Mouse (Mus musculus): Measurements from ENCODE around the gene Nmu. TPM values are rescaled to one million over a fixed set of nuclear protein-coding genes. Genes with fewer than 3 reads are reported as not detected.

The Nmu gene
- total RNA-seq, 2 experiments from 2014 or later = not detected

DNA sequence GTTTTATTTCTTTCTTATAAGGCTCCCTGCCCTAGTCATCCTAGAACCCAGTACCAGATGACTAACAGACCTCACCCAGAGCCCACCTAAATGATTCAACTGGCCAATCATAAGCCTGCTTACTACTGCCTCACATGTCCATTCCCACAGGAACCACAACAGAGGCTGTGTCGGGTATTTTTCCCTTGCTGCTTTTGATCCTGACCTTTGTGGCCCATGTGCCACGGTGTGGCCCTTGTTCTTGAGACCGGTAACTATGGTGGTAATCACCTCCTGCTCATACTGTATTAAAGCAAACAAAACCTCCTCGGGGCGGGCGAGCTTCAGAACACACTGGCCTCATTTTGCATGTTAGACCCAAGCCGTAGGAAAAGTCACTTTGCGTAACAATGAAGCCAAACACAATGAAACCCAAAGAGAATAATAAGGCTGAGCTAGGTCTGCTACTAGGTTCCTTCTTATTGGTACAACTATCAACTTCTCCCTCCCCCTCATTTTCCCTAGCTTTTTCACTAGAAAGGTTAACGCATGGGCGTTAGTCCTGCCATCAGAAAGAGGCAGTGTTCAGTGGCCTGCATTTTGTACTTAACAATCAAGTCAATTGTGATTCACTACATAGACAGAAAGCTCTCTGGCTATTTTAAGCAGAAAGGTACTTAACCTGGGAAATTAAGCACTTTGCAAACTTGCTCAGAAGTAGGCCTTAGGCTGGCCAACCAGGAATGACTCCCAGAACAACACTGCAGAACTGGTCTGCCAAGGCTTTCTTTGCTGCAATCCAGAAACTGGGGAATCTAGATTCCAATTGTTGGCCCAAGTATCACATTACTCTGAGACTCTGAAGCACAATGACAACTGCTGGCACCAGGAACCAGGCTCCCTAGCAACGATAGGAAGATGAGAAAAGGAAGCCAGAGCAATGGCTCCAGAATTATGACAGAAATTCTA is 42.1 kb downstream of the Nmu start:
- DNase-seq (ENCODE audit: extremely low spot score in 1 of 2, low spot score in 1 of 2) = no peak

DNA sequence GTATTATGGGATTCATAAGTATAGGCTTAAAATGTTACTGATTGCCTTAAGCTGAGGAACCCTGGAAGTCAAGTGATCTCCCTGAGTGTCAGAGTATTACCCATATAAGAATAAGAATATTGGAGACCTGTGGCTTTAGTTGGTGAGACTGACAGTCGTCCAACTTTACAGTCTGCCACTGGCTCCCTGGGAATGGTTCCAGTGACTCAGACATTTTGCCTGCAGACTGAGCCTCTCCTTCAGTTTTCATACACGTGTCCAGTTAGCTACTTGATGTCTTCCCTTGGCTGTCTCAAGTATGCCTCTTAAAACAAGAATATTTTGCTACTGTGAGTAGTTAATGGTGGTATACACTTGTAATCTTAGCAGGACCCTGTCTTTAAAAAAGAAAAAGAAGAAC is 55.4 kb downstream of the Nmu start:
- no peak for DNase-seq (ENCODE audit: extremely low spot score in 1 of 2, low spot score in 1 of 2)

DNA sequence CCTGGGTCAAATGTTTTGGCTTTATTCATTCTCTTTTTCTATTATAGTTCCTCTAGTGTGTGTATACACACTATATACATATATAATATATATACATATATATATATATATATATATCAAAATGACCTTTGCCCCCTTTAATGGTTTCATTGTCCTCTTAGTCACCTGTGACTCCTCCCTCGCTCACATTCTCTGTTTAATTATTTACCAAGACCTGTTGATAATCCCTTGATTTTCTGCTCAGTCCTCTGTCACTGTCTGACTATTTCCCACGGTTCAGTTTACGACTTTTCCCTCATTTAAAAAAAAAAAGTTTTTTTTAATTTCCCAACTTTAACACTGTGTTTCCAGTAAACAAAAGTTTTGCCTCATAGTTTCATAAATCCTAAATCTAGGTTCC is 57.3 kb downstream of the Nmu start:
- no peak for DNase-seq (ENCODE audit: extremely low spot score in 1 of 2, low spot score in 1 of 2)

DNA sequence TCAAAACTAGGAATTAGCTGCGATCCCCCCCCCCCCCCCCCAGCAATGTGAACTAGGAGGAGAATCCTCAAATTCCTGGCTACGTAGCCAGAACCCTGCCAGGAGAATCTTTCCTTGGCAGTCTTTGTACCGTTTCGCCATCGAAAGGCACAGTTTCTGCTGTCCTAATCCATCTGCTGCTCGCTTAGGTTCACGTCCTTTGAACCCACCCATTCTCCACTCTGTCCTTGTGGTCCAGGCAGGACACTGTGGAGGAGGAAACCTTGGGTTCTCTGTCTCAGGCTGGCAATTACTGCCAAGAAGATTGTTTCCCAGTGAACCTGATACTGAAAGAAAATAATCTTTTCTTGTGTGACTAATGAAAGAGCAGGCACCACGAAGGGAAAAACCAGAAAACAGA is 58.0 kb downstream of the Nmu start:
- no peak for DNase-seq (ENCODE audit: extremely low spot score in 1 of 2, low spot score in 1 of 2)

DNA sequence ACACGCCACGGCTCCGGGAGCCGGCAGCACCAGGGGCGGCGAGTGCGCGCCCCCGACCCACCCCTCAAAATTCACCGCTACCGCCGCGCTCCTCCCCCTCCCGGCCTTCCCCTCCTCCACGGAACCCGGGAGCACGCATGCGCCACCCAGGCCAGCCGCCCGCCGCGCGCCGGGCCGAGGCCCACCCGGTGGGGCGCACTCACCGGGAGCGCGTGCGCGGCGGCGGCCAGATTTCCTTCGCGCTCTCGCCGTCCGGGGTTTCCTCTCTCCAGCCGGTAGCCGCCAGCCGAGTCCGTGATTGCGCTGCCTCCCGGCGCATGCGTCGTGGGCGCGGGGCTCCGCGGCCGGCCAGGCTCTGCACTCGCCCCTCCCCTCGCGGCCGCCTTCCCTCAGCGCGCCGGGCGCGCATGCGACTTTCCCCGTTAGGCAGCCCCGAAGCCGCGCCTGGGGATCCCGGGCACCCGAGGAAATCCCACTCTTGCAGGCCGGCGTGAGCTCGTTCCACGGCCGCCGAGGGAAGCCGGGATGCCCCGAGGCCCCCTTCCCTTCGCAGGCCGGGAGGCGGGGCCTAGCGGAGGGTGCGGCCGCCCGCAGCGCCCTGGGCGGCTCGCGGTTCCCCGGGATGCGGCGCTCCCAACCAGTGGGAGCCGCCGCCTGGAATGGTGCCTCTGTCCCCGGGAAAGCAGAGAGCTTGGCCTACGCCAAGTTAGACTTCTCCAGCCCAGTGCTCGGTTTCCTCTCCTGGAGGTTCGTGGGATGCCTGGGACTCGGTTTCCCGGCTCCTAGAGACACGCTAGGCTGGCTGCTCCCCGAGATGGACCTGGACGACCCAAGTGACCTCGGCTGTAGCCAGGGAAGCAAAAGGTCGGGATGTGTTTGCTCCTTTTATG is 58.9 kb downstream of the Nmu start, which contains the start of gene Clock:
Gene Clock, minus strand, starts transcription at position 341 of the 890 bp plus-strand sequence.
- DNase-seq (ENCODE audit: extremely low spot score in 1 of 2, low spot score in 1 of 2) = peak; percentile 85 to 93

DNA sequence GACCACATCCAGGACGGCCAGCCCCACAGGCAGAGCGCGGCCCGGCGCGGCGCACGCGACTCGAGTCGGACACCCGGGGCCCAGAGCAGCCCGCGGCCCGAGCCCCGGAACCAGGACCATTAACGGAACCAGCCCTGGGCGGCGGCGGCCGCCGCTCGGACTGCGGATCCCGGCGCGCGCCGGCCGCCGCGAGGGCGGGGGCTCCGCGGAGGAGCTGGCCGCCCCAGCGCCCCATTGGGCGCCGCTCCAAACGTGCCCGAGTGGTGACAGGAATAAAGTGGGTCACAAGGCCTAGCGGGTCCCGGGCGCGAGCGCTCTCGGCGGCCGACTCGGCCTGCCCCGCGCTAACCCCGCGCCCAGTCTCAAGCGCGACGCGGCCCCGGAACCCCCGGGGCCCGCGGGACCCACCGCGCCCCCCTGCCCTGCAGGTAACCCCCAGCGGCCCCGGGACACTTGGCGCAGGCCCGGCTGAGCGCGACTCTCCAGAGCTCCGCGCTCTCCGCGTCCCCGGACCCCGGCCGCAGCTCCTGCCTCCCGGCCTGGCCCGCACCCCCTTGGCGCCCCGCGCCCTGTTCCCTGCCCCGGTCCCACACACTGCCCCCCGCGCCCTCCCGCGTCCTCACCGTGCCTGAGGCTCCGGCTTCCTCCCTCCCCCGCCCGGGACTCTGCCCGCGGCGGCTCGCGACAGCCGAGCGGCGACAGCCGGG is 59.7 kb downstream of the Nmu start:
- DNase-seq (ENCODE audit: extremely low spot score in 1 of 2, low spot score in 1 of 2) = peak; percentile 58 to 67

DNA sequence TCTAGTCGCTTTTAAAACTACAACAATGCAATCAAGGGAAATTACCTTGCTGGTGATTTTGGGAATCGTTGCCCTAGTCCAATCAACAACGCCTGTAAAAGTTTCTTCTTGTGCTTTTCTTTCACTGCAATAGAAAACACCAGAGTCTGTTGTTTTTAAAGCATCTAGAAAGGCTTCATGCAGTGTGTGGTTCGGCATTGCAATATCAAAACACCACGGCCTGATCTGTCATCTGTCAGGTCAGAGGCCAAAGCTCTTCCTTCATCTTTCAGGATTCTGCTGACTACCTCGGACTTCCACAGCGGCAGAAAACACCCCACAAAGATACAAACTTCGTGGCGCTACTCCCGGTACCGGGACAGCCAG is 60.2 kb downstream of the Nmu start:
- DNase-seq (ENCODE audit: extremely low spot score in 1 of 2, low spot score in 1 of 2) = no peak

DNA sequence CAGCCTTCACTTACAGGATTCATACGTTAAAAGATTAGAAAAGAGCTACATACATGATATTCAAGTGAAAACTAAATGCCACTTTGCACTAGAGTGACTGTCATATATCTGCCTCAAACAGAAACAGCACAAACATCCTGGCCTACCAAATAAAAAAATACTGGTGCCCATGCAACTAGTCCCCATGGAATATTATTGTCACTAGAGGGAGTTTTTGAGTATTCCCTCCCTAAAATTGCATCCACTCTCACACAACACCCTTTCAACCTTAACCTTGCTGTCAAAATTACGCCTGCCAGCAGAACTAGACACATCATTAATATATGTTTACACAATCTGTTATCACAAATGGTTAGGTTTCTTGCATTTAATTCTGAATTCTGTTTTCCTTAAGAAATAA is 61.6 kb downstream of the Nmu start:
- no peak for DNase-seq (ENCODE audit: extremely low spot score in 1 of 2, low spot score in 1 of 2)

DNA sequence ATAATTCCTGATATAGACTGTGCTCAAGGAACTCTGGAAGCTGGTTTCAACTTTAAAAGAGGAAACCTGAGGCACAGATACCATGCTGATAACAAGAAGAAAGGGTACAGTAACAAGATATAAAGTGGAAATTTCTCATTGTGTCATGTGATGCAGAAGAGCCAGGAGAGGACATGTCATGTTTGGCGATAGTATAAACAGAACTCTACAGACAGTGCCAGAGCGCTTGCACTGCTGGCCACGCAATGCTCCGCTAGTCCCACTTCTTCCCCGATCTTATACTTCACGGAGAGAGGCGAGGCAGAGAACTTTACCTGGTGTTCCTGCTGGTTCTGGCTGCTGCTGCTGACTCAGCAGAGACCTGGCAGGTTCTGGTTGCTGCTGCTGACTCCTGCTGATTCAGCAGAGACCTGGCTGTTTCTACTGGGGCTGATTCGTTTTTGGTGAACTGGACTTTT is 74.3 kb downstream of the Nmu start:
- DNase-seq (ENCODE audit: extremely low spot score in 1 of 2, low spot score in 1 of 2) = no peak

DNA sequence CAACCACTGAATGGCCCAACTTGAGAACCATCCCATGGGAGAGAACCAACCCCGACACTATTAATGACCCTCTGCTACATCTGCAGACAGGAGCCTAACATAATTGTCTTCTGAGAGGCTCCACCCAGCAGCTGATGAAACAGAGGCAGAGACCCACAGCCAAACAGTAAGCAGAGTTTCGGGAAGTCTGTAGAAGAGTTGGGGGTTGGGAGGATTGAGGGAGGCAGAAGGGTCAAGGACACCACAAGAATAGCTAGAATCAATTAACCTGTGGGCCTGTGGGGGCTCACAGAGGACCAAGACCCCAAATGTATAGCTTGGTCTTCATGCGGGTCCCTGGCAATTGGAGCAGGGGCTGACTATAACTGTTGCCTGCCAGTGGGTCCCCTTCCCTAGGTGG is 75.3 kb downstream of the Nmu start:
- DNase-seq (ENCODE audit: extremely low spot score in 1 of 2, low spot score in 1 of 2) = no peak

DNA sequence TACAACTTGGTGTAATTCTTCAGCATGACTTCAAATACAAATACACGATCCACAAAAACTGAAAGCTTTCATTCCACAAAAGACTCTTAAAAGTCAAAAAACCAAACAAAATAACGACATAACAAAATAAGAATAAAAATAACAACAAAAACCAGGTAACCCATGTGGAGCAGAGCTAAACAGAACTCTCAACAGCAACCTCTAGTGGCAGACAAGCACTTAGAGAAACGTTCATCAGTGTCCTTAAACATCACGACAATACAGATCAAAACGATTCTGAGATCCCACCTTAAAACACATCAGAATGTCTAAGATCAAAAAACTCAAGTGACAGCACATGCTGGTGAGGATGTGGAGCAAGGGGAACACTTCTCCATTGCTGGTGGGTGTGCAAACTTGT is 76.5 kb downstream of the Nmu start:
- no peak for DNase-seq (ENCODE audit: extremely low spot score in 1 of 2, low spot score in 1 of 2)

DNA sequence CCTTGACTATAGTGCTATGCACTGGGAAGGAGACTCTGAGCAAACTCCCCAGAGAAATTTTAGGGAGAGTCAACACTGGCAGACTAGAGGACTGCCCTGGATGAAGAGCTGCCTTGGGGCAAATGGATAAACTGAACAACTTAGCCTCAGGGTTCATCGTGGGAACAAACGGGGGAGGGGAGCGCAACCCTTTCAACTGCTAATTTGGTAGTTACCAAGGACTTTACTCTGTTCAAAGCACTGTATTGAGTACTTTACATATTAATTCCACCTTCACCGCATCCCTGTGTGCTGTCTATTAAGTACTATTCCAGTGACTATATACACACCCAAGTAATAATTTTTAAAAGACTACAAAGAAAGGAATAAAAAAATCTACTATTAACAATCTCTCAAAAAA is 77.9 kb downstream of the Nmu start:
- DNase-seq (ENCODE audit: extremely low spot score in 1 of 2, low spot score in 1 of 2) = no peak

DNA sequence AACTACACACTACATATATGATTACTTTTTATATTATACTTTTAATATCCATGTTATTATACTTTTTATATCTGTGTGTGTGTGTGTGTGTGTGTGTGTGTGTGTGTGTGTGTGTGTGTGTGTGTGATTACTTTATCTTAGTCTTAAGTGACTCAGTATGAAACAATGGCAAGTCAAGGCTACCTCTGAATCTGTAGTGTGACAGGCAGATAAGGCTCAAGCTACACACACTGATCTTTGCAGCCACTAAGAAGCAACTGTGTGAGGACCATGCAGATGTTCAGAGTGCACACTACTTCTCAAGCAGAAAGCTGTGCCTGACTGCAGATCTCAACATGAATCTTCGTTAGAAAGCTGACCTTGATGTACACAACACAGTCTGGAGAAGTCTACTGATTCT is 79.7 kb downstream of the Nmu start:
- no peak for DNase-seq (ENCODE audit: extremely low spot score in 1 of 2, low spot score in 1 of 2)

Other genes starting within 250 kb of the Nmu start
- 10 to 100 TPM; 17.8 to 21.1 TPM for gene Srd5a3, start 223.5 kb downstream of the Nmu start, total RNA-seq (2021)
- gene Tmem165, start 179.9 kb downstream of the Nmu start, total RNA-seq (2021) = 10 to 100 TPM; 33.8 to 34.0 TPM
- 10 to 100 TPM; 45.2 to 50.3 TPM for gene Clock, start 59.0 kb downstream of the Nmu start, total RNA-seq (2021)
- gene Pdcl2, start 32.6 kb downstream of the Nmu start, total RNA-seq (2021) = not detected
- not detected for gene Gm7271, start 120.3 kb upstream of the Nmu start, total RNA-seq (2021)
- 10 to 100 TPM; 48.4 to 60.1 TPM for gene Exoc1, start 165.5 kb upstream of the Nmu start, total RNA-seq (2021)
- 1 to 10 TPM; 5.3 to 7.6 TPM for gene Cep135, start 224.9 kb upstream of the Nmu start, total RNA-seq (2021)